Mouse (Mus musculus) embryo, embryonic 9.5 days (tissue): Measurements from ENCODE around the gene Cd59a.

Experiments used
- DNase-seq: peaks from one replicate; pipeline ENCODE4 v3.0.0-alpha.2; 2017; ENCODE audit errors: extremely low spot score

The Cd59a gene

GRCm38 (mm10) chr2:104135920-104136319 lies 40.3 kb downstream of the Cd59a start:
- DNase-seq, result no peak

GRCm38 (mm10) chr2:104142140-104142539 lies 46.5 kb downstream of the Cd59a start:
- DNase-seq, result no peak

- DNase-seq, result no peak
These were observed 48.4 kb downstream of the Cd59a start for GRCm38 (mm10) chr2:104144004-104144403.

GRCm38 (mm10) chr2:104145983-104146382 lies 50.4 kb downstream of the Cd59a start:
- DNase-seq, result no peak

- no peak for DNase-seq
These were observed 52.4 kb downstream of the Cd59a start for GRCm38 (mm10) chr2:104147910-104148561.

- no peak for DNase-seq
These were observed 55.2 kb downstream of the Cd59a start for GRCm38 (mm10) chr2:104150608-104151397.

GRCm38 (mm10) chr2:104153345-104153744 lies 57.7 kb downstream of the Cd59a start:
- no peak for DNase-seq

GRCm38 (mm10) chr2:104153876-104154275 lies 58.3 kb downstream of the Cd59a start:
- DNase-seq, result no peak

- DNase-seq, result no peak
These were observed 62.2 kb downstream of the Cd59a start for GRCm38 (mm10) chr2:104157831-104158230.

GRCm38 (mm10) chr2:104163418-104163817 lies 67.8 kb downstream of the Cd59a start:
- DNase-seq, result no peak

GRCm38 (mm10) chr2:104163978-104164487 lies 68.4 kb downstream of the Cd59a start:
- DNase-seq, result no peak
